Mouse (Mus musculus): Measurements from ENCODE around the gene Msto1.

Gene Msto1

GRCm38 (mm10) chr3:88913511-88914383, at the start of gene Msto1:
Msto1 (minus strand) TSS chr3:88913999.
- under 1% methylated on average over 61 of the region's 62 CpGs for WGBS

- 60% methylated on average over 4 of the region's 4 CpGs for WGBS
Observed at GRCm38 (mm10) chr3:88953246-88953645, 39.4 kb upstream of the Msto1 start.

GRCm38 (mm10) chr3:88951327-88951800, 37.6 kb upstream of the Msto1 start:
- under 1% methylated on average over 5 of the region's 5 CpGs for WGBS

GRCm38 (mm10) chr3:88950576-88951326, 37.0 kb upstream of the Msto1 start, which contains the start of the genes Ash1l and Dap3:
Ash1l (plus strand) TSS chr3:88950622.
Dap3 (minus strand) TSS chr3:88951181.
- WGBS: under 1% methylated on average over 39 of the region's 64 CpGs

- WGBS: 1% methylated on average over 85 of the region's 92 CpGs
Observed at GRCm38 (mm10) chr3:88949786-88950575, 36.2 kb upstream of the Msto1 start.

GRCm38 (mm10) chr3:88944109-88944508, 30.3 kb upstream of the Msto1 start:
- WGBS: 93% methylated on average over 4 of the region's 4 CpGs

- 89% methylated on average over 10 of the region's 10 CpGs for WGBS
Observed at GRCm38 (mm10) chr3:88942316-88942880, 28.6 kb upstream of the Msto1 start.

GRCm38 (mm10) chr3:88939749-88940148, 25.9 kb upstream of the Msto1 start:
- WGBS: 41% methylated on average over 3 of the region's 3 CpGs

GRCm38 (mm10) chr3:88939071-88939470, 25.3 kb upstream of the Msto1 start:
- 94% methylated on average over 10 of the region's 10 CpGs for WGBS

- 73% methylated on average over 3 of the region's 3 CpGs for WGBS
Observed at GRCm38 (mm10) chr3:88929501-88929900, 15.7 kb upstream of the Msto1 start.

GRCm38 (mm10) chr3:88925651-88926050, 11.9 kb upstream of the Msto1 start:
- WGBS: 96% methylated on average over 2 of the region's 2 CpGs

- 56% methylated on average over 8 of the region's 8 CpGs for WGBS
Observed at GRCm38 (mm10) chr3:88923989-88924591, 10.3 kb upstream of the Msto1 start.

GRCm38 (mm10) chr3:88921411-88921810, 7.6 kb upstream of the Msto1 start:
- 80% methylated on average over 9 of the region's 9 CpGs for WGBS

GRCm38 (mm10) chr3:88918981-88919380, 5.2 kb upstream of the Msto1 start:
- 67% methylated on average over 13 of the region's 13 CpGs for WGBS

- WGBS: 19% methylated on average over 8 of the region's 8 CpGs
Observed at GRCm38 (mm10) chr3:88914384-88914810, 598 bp upstream of the Msto1 start.

GRCm38 (mm10) chr3:88912585-88912984, 1.2 kb downstream of the Msto1 start:
- 93% methylated on average over 7 of the region's 7 CpGs for WGBS

- WGBS: 83% methylated on average over 6 of the region's 6 CpGs
Observed at GRCm38 (mm10) chr3:88906393-88907159, 7.2 kb downstream of the Msto1 start.

GRCm38 (mm10) chr3:88905741-88906140, 8.1 kb downstream of the Msto1 start:
- WGBS: 96% methylated on average over 2 of the region's 2 CpGs

- WGBS: 52% methylated on average over 6 of the region's 6 CpGs
Observed at GRCm38 (mm10) chr3:88905209-88905608, 8.6 kb downstream of the Msto1 start.

GRCm38 (mm10) chr3:88904803-88905202, 9.0 kb downstream of the Msto1 start:
- WGBS: 67% methylated on average over 3 of the region's 3 CpGs

Data from cerebral cortex, adult 2 months (tissue).